Mouse (Mus musculus) MEL (cell line): ENCODE measurements at regions not wholly inside any gene's neighbourhood (a gene's known extent, or its start where the extent isn't known, plus 50 kb on each side); places are given as distances from the start of the nearest gene placed in this dataset.

ENCODE experiments used
- DNase-seq: peaks from one replicate; pipeline ENCODE4 v3.0.0; 2011; ENCODE audit warnings: low read depth, low spot score
- H3K27ac ChIP-seq: 2 replicates; pipeline ENCODE4 v1.5.1; 2012; ENCODE audit warnings: low read depth, mild to moderate bottlenecking, control low read depth, low read length, moderate library complexity; ENCODE audit not compliant: control insufficient read depth
- H3K27me3 ChIP-seq, 2 experiments: fragments of 150-350 bp in 1 of 2; sonication (generic) in 1 of 2; 2 replicates each; pipeline ENCODE4 v1.6.1; 2012; ENCODE audit warnings: low read length in 2 of 2, mild to moderate bottlenecking in 2 of 2, improper control_type of control experiment in 1 of 2, moderate library complexity in 1 of 2; ENCODE audit not compliant: insufficient read depth in 2 of 2, control insufficient read depth in 1 of 2
- H3K36me3 ChIP-seq, 2 experiments: 2 replicates each; pipeline ENCODE4 v1.6.1; 2012 to 2014; ENCODE audit warnings: low read length in 2 of 2, improper control_type of control experiment in 1 of 2, inconsistent platforms in 1 of 2, mild to moderate bottlenecking in 1 of 2; ENCODE audit not compliant: insufficient read depth in 2 of 2, control insufficient read depth in 1 of 2
- H3K4me1 ChIP-seq, 2 experiments: fragments of 150-350 bp in 1 of 2; sonication (generic) in 1 of 2; 2 replicates each; pipeline ENCODE4 v1.6.1; 2012; ENCODE audit warnings: low read length in 2 of 2, improper control_type of control experiment in 1 of 2, mild to moderate bottlenecking in 1 of 2; ENCODE audit not compliant: insufficient read depth in 2 of 2, control insufficient read depth in 1 of 2
- H3K4me3 ChIP-seq, 2 experiments: fragments of 150-350 bp in 1 of 2; sonication (generic) in 1 of 2; 2 replicates each; pipeline ENCODE4 v1.5.1; 2012; ENCODE audit warnings: low read depth in 2 of 2, low read length in 2 of 2, mild to moderate bottlenecking in 2 of 2, moderate library complexity in 2 of 2, control low read depth in 1 of 2, improper control_type of control experiment in 1 of 2; ENCODE audit not compliant: control insufficient read depth in 1 of 2, insufficient read depth in 1 of 2
- H3K79me2 ChIP-seq: 2 replicates; pipeline ENCODE4 v1.6.1; 2012; ENCODE audit warnings: mild to moderate bottlenecking, low read length, moderate library complexity; ENCODE audit not compliant: control insufficient read depth, poor library complexity, insufficient read depth
- H3K9ac ChIP-seq: 2 replicates; pipeline ENCODE4 v1.6.1; 2012; ENCODE audit warnings: low read depth, mild to moderate bottlenecking, control low read depth, low read length, moderate library complexity; ENCODE audit not compliant: control insufficient read depth, poor library complexity, severe bottlenecking
- H3K9me3 ChIP-seq: fragments of 150-350 bp; sonication (generic); replicated peaks from 2 replicates; pipeline ENCODE4 v1.6.1; 2012; ENCODE audit warnings: mild to moderate bottlenecking, low read length, improper control_type of control experiment, moderate library complexity; ENCODE audit not compliant: insufficient read depth
- BHLHE40 ChIP-seq: IDR thresholded peaks from 2 replicates; pipeline ENCODE4 v1.6.1; 2012; ENCODE audit warnings: low read depth, mild to moderate bottlenecking, inconsistent platforms, low read length, improper control_type of control experiment, borderline replicate concordance
- CHD1 ChIP-seq: IDR thresholded peaks from 2 replicates; pipeline ENCODE4 v1.6.1; 2012; ENCODE audit warnings: low read depth, mild to moderate bottlenecking, inconsistent platforms, low read length, improper control_type of control experiment
- CHD2 ChIP-seq: IDR thresholded peaks from 2 replicates; pipeline ENCODE4 v1.6.1; 2011; ENCODE audit warnings: low read length, improper control_type of control experiment
- E2F4 ChIP-seq: IDR thresholded peaks from 2 replicates; pipeline ENCODE4 v1.6.1; 2011; ENCODE audit warnings: low read depth, low read length, improper control_type of control experiment, borderline replicate concordance
- KAT2A ChIP-seq: conservative IDR thresholded peaks from 2 replicates; pipeline ENCODE4 v1.6.1; 2012; ENCODE audit warnings: low read depth, low read length, improper control_type of control experiment, inconsistent platforms
- NELFE ChIP-seq: IDR thresholded peaks from 2 replicates; pipeline ENCODE4 v1.6.1; 2011; ENCODE audit warnings: low read depth, low read length, improper control_type of control experiment
- POLR2A ChIP-seq, 2 experiments: IDR thresholded peaks; 2 replicates each; pipeline ENCODE4 v1.6.1; 2011 to 2012; ENCODE audit warnings: low read length in 2 of 2, mild to moderate bottlenecking in 2 of 2, control low read depth in 1 of 2, improper control_type of control experiment in 1 of 2, low read depth in 1 of 2, moderate library complexity in 1 of 2; ENCODE audit not compliant: control insufficient read depth in 1 of 2, insufficient read depth in 1 of 2, poor library complexity in 1 of 2
- POLR2AphosphoS5 ChIP-seq: IDR thresholded peaks from 2 replicates; pipeline ENCODE4 v1.6.1; 2012; ENCODE audit warnings: low read depth, borderline replicate concordance, mild to moderate bottlenecking, inconsistent platforms, low read length, moderate library complexity, mixed read lengths
- RAD21 ChIP-seq: IDR thresholded peaks from 2 replicates; pipeline ENCODE4 v1.6.1; 2011; ENCODE audit warnings: mild to moderate bottlenecking, low read depth, low read length, improper control_type of control experiment
- SIN3A ChIP-seq: IDR thresholded peaks from 2 replicates; pipeline ENCODE4 v1.6.1; 2012; ENCODE audit warnings: low read length, improper control_type of control experiment, inconsistent platforms
- SMC3 ChIP-seq: IDR thresholded peaks from 2 replicates; pipeline ENCODE4 v1.6.1; 2011; ENCODE audit warnings: low read depth, low read length, improper control_type of control experiment
- TAL1 ChIP-seq: IDR thresholded peaks from 2 replicates; pipeline ENCODE4 v1.6.1; 2012; ENCODE audit warnings: mild to moderate bottlenecking, inconsistent platforms, low read length, moderate library complexity, mixed read lengths
- TCF12 ChIP-seq: IDR thresholded peaks from 2 replicates; pipeline ENCODE4 v1.6.1; 2014; ENCODE audit warnings: low read depth, mild to moderate bottlenecking, inconsistent platforms, low read length, improper control_type of control experiment, moderate library complexity
- USF2 ChIP-seq, 2 experiments: IDR thresholded peaks; 2 replicates each; pipeline ENCODE4 v1.6.1; 2011 to 2012; ENCODE audit warnings: improper control_type of control experiment in 2 of 2, low read length in 2 of 2, borderline replicate concordance in 1 of 2, inconsistent platforms in 1 of 2, low read depth in 1 of 2, mild to moderate bottlenecking in 1 of 2; ENCODE audit not compliant: insufficient read depth in 1 of 2
- ZKSCAN1 ChIP-seq: IDR thresholded peaks from 2 replicates; pipeline ENCODE4 v1.6.1; 2012; ENCODE audit warnings: low read depth, mild to moderate bottlenecking, inconsistent platforms, low read length, improper control_type of control experiment, moderate library complexity
- ZNF384 ChIP-seq: IDR thresholded peaks from 2 replicates; pipeline ENCODE4 v1.6.1; 2012; ENCODE audit warnings: low read depth, mild to moderate bottlenecking, inconsistent platforms, low read length, improper control_type of control experiment

- H3K4me3 ChIP-seq, result 0 out of 4 replicates have a peak overlapping the region, but pooled peaks of 1 of the 2 experiments have one; percentile 9
- H3K9ac ChIP-seq, result no peak overlapping the region
- no peak overlapping the region for H3K27ac ChIP-seq
- no peaks in the 10 kb centered on the region for H3K36me3 ChIP-seq
- no peaks in the 10 kb centered on the region for H3K9me3 ChIP-seq
- H3K4me1 ChIP-seq, result no peaks in the 10 kb centered on the region
- peak; percentile 36 for DNase-seq
- TF ChIP-seq ZNF384 (peak; percentile 73), POLR2A (IDR thresholded peaks at IDR 0.05; ENCODE audit: control insufficient read depth in 1 of 2, insufficient read depth in 1 of 2, low read depth in 1 of 2, low read length in 2 of 2, poor library complexity in 1 of 2) (no peak), E2F4 (no peak), CHD2 (no peak), KAT2A (no peak)
- no peaks in the 10 kb centered on the region for H3K27me3 ChIP-seq
- no peaks in the 10 kb centered on the region for H3K79me2 ChIP-seq
Measured at GRCm38 (mm10) chr14:105034712-105035377, 142.3 kb downstream of the Rbm26 start.

DNA sequence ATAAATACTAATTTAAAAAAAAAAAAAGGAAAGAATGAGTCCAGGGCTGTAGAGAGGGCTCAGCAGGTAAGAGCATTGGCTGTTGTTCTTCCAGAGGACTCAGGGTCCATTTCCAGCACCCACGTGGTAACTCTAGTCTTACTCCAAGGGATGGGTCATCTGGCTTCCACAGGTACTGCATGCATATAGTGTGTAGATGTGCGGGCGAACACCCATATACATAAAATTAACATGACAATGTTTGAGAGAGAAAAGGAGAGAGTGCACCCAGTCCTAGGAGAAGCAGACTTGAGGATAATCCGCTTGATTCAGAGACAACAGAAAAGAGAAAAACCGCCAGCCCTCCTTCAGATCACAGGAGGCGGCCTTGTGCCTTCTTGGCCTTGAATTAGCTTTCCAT, 157.2 kb downstream of the Rbm26 start:
- no peak overlapping the region for H3K27ac ChIP-seq
- no peak for DNase-seq
- TF ChIP-seq SMC3 (no peak), CHD1 (no peak), SIN3A (no peak), TCF12 (no peak), TAL1 (no peak), ZKSCAN1 (no peak), POLR2AphosphoS5 (no peak), RAD21 (no peak), BHLHE40 (no peak), USF2 (IDR thresholded peaks at IDR 0.05; ENCODE audit: borderline replicate concordance in 1 of 2, insufficient read depth in 1 of 2, low read depth in 1 of 2, low read length in 2 of 2) (no peak), NELFE (no peak), KAT2A (no peak)
- no peak overlapping the region for H3K4me3 ChIP-seq
- no peaks in the 10 kb centered on the region for H3K9me3 ChIP-seq
- no peaks in the 10 kb centered on the region for H3K79me2 ChIP-seq
- H3K36me3 ChIP-seq, result no peaks in the 10 kb centered on the region
- no peaks in the 10 kb centered on the region; a peak in 1 of 4 replicates for H3K27me3 ChIP-seq
- H3K9ac ChIP-seq, result no peak overlapping the region
- no peaks in the 10 kb centered on the region for H3K4me1 ChIP-seq
